Mouse (Mus musculus): ENCODE measurements at regions not wholly inside any gene's neighbourhood (a gene's known extent, or its start where the extent isn't known, plus 50 kb on each side); places are given as distances from the start of the nearest gene placed in this dataset.

- TF ChIP-seq ZNF384 (IDR thresholded peaks at IDR 0.05; ENCODE audit: low read depth, low read length) (no peak), ZC3H11A (IDR thresholded peaks at IDR 0.05; ENCODE audit: borderline replicate concordance, low read depth, low read length) (no peak)
- DNase-seq (ENCODE audit: low read depth, low spot score): no peak
- H3K27ac ChIP-seq (ENCODE audit: insufficient read depth, low read depth, low read length, poor library complexity, severe bottlenecking): no peak overlapping the region
- no peaks in the 10 kb centered on the region for H3K9me3 ChIP-seq (ENCODE audit: control insufficient read depth, insufficient read depth, low read depth, low read length)
- in situ Hi-C loops (cut with MboI; ENCODE audit: low sequenced_read_pairs in 2 of 2, unreplicated experiment in 2 of 2): no loop called here
- no peak overlapping the region for H3K4me3 ChIP-seq (ENCODE audit: insufficient read depth in 1 of 2, low read depth in 1 of 2, low read length in 2 of 2, poor library complexity in 1 of 2, severe bottlenecking in 1 of 2)
- H3K9ac ChIP-seq (ENCODE audit: insufficient read depth, low read depth, low read length, poor library complexity, severe bottlenecking): no peak overlapping the region
- no peaks in the 10 kb centered on the region for H3K36me3 ChIP-seq (ENCODE audit: control insufficient read depth, insufficient read depth, low read length, poor library complexity, severe bottlenecking)
- H3K4me1 ChIP-seq (ENCODE audit: control insufficient read depth in 2 of 2, insufficient read depth in 2 of 2, low read length in 2 of 2, poor library complexity in 1 of 2): no peaks in the 10 kb centered on the region
Measured at GRCm38 (mm10) chr13:107213281-107213680, 191.4 kb upstream of the Kif2a start.

GRCm38 (mm10) chr13:107210676-107211075, 188.8 kb upstream of the Kif2a start:
- no peak overlapping the region for H3K27ac ChIP-seq (ENCODE audit: insufficient read depth, low read depth, low read length, poor library complexity, severe bottlenecking)
- H3K9me3 ChIP-seq (ENCODE audit: control insufficient read depth, insufficient read depth, low read depth, low read length): no peaks in the 10 kb centered on the region
- H3K4me1 ChIP-seq (ENCODE audit: control insufficient read depth in 2 of 2, insufficient read depth in 2 of 2, low read length in 2 of 2, poor library complexity in 1 of 2): no peaks in the 10 kb centered on the region
- H3K4me3 ChIP-seq (ENCODE audit: insufficient read depth in 1 of 2, low read depth in 1 of 2, low read length in 2 of 2, poor library complexity in 1 of 2, severe bottlenecking in 1 of 2): no peak overlapping the region
- in situ Hi-C loops (cut with MboI; ENCODE audit: low sequenced_read_pairs in 2 of 2, unreplicated experiment in 2 of 2): no loop called here
- H3K36me3 ChIP-seq (ENCODE audit: control insufficient read depth, insufficient read depth, low read length, poor library complexity, severe bottlenecking): no peaks in the 10 kb centered on the region
- no peak for DNase-seq (ENCODE audit: low read depth, low spot score)
- no peak overlapping the region for H3K9ac ChIP-seq (ENCODE audit: insufficient read depth, low read depth, low read length, poor library complexity, severe bottlenecking)
- no peak for TF ChIP-seq HCFC1 (IDR thresholded peaks at IDR 0.05; ENCODE audit: borderline replicate concordance, insufficient read depth, low read length)
- no peak for TF ChIP-seq ZC3H11A (IDR thresholded peaks at IDR 0.05; ENCODE audit: borderline replicate concordance, low read depth, low read length)
- no peak for TF ChIP-seq MAFK (IDR thresholded peaks at IDR 0.05; ENCODE audit: insufficient read depth, low read depth, low read length)
- TF ChIP-seq ZNF384 (IDR thresholded peaks at IDR 0.05; ENCODE audit: low read depth, low read length): no peak
- no peak for TF ChIP-seq CHD2 (IDR thresholded peaks at IDR 0.05; ENCODE audit: low read depth, low read length)

DNA sequence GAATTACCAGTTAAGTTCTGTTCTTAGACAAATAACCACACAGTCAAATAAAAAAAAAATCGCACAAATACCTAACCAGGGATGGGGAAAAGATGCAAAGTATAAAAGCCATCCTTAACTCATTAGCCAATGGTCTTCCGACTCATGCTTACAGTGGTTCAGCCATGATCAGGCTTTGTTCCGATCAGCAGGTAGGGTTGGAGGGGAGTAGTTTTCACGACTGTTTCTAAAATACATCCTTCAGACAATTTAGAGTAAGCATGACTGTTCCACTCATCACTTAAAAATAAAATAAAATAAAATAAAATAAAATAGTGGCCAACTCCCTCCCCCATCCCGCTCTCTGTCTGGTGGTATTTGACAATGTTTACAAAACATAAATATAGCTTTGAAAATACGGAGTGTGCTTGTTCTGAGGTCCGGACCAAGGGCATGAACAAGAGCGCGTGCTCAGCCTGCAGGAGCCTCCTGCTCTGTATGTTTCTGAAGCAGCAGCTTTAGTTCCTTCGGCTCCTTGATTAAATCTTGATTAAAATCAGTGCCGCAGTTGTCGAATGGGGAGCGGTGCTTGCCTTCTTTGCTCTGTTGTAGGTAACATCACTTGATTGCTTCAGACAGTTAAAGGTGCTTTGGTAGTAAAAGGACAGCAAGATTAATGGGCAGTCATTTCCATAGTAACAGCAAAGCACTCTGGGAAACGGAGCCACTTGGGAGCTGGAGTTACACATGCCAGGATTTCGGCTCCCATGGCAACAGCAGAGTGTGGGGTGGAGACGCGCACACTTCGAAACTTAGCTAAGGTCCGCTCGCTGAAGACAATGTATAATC, 185.6 kb upstream of the Kif2a start:
- in situ Hi-C loops (cut with MboI; ENCODE audit: low sequenced_read_pairs in 2 of 2, unreplicated experiment in 2 of 2): no loop called here
- no peak overlapping the region for H3K27ac ChIP-seq (ENCODE audit: insufficient read depth, low read depth, low read length, poor library complexity, severe bottlenecking)
- 0 out of 4 replicates have a peak overlapping the region, but pooled peaks of 1 of the 2 experiments have one; percentile 5 for H3K4me3 ChIP-seq (ENCODE audit: insufficient read depth in 1 of 2, low read depth in 1 of 2, low read length in 2 of 2, poor library complexity in 1 of 2, severe bottlenecking in 1 of 2)
- no peak for TF ChIP-seq ZNF384 (IDR thresholded peaks at IDR 0.05; ENCODE audit: low read depth, low read length)
- no peak for TF ChIP-seq ZC3H11A (IDR thresholded peaks at IDR 0.05; ENCODE audit: borderline replicate concordance, low read depth, low read length)
- TF ChIP-seq MAFK (IDR thresholded peaks at IDR 0.05; ENCODE audit: insufficient read depth, low read depth, low read length): no peak
- no peak for TF ChIP-seq HCFC1 (IDR thresholded peaks at IDR 0.05; ENCODE audit: borderline replicate concordance, insufficient read depth, low read length)
- TF ChIP-seq CHD2 (IDR thresholded peaks at IDR 0.05; ENCODE audit: low read depth, low read length): no peak
- H3K36me3 ChIP-seq (ENCODE audit: control insufficient read depth, insufficient read depth, low read length, poor library complexity, severe bottlenecking): no peaks in the 10 kb centered on the region
- H3K9me3 ChIP-seq (ENCODE audit: control insufficient read depth, insufficient read depth, low read depth, low read length): no peaks in the 10 kb centered on the region
- no peak overlapping the region for H3K9ac ChIP-seq (ENCODE audit: insufficient read depth, low read depth, low read length, poor library complexity, severe bottlenecking)
- H3K4me1 ChIP-seq (ENCODE audit: control insufficient read depth in 2 of 2, insufficient read depth in 2 of 2, low read length in 2 of 2, poor library complexity in 1 of 2): no peaks in the 10 kb centered on the region
- peak; percentile 26 for DNase-seq (ENCODE audit: low read depth, low spot score)

- no peak for DNase-seq (ENCODE audit: low read depth, low spot score)
- in situ Hi-C loops (cut with MboI; ENCODE audit: low sequenced_read_pairs in 2 of 2, unreplicated experiment in 2 of 2): no loop called here
- Histone ChIP-seq H3K9me3 (ENCODE audit: control insufficient read depth, insufficient read depth, low read depth, low read length) (no peaks in the 10 kb centered on the region), H3K36me3 (ENCODE audit: control insufficient read depth, insufficient read depth, low read length, poor library complexity, severe bottlenecking) (no peaks in the 10 kb centered on the region), H3K4me3 (ENCODE audit: insufficient read depth in 1 of 2, low read depth in 1 of 2, low read length in 2 of 2, poor library complexity in 1 of 2, severe bottlenecking in 1 of 2) (no peak overlapping the region), H3K9ac (ENCODE audit: insufficient read depth, low read depth, low read length, poor library complexity, severe bottlenecking) (no peak overlapping the region), H3K27ac (ENCODE audit: insufficient read depth, low read depth, low read length, poor library complexity, severe bottlenecking) (no peak overlapping the region), H3K4me1 (ENCODE audit: control insufficient read depth in 2 of 2, insufficient read depth in 2 of 2, low read length in 2 of 2, poor library complexity in 1 of 2) (no peaks in the 10 kb centered on the region)
- TF ChIP-seq MAFK (IDR thresholded peaks at IDR 0.05; ENCODE audit: insufficient read depth, low read depth, low read length) (no peak), CHD2 (IDR thresholded peaks at IDR 0.05; ENCODE audit: low read depth, low read length) (no peak), ZC3H11A (IDR thresholded peaks at IDR 0.05; ENCODE audit: borderline replicate concordance, low read depth, low read length) (no peak), HCFC1 (IDR thresholded peaks at IDR 0.05; ENCODE audit: borderline replicate concordance, insufficient read depth, low read length) (no peak), ZNF384 (IDR thresholded peaks at IDR 0.05; ENCODE audit: low read depth, low read length) (no peak)
Measured at GRCm38 (mm10) chr13:107199875-107200274, 177.9 kb upstream of the Kif2a start.
